Mouse (Mus musculus): ENCODE measurements at regions not wholly inside any gene's neighbourhood (a gene's known extent, or its start where the extent isn't known, plus 50 kb on each side); places are given as distances from the start of the nearest gene placed in this dataset.

DNA sequence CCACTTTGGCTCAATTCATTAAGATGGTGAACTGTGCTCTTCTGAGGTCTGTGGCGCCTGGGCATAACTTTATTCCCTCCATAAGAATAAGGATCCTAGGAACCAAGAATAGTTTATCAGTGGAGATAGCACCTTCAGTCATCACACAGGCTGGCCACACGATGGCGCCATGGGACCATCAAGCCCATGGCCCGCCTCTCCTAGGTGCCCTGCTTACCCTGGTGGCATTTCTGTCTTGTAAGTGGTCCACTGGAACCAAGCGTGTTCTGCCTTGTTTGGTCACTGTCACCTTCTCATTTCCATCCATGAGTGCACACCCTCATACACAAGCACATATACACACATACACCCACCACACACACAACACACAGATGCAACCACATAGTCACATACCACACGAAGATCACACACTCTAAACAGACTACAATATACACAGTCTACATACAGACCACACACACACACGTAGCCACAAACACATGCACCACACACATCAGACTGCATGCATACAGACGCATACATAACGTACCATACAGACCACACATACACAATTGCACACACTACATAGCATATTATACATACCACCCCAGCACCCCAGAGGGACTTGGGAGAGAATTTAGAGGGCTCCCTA is 118.1 kb downstream of the Dhx35 start:
- Histone ChIP-seq H3K9me3 (replicated peaks; ENCODE audit: insufficient read depth, low read length) (no peaks in the 10 kb centered on the region), H3K4me3 (ENCODE audit: control insufficient read depth in 1 of 2, insufficient read depth in 1 of 2, low read depth in 2 of 2, low read length in 2 of 2) (no peak overlapping the region)
- peak; percentile 20 for DNase-seq (ENCODE audit: low read depth, low spot score)

DNA sequence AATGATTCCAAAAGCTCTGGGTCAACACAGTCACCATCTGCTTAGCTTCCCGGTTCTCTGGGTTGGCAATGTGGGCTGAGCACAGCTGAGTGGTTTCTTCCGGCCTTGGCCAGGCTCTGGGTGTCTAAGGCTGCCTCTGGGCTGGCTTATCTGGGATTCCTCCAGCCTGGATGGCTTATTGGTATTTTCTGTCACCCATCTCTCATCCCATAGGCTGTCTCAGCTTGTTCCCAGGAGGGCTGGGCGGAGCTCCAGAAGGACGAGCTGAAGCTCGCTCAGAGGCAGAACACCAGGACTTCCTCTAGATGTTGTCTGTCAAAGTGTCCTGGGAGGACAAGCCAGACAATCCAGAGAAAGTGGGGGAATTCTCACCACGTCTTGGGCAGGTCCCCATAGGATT is 122.8 kb downstream of the Dhx35 start:
- H3K9me3 ChIP-seq (replicated peaks; ENCODE audit: insufficient read depth, low read length), result no peaks in the 10 kb centered on the region
- no peak overlapping the region for H3K9ac ChIP-seq (ENCODE audit: control insufficient read depth, low read depth, low read length, poor library complexity, severe bottlenecking)
- no peak overlapping the region for H3K27ac ChIP-seq (ENCODE audit: control insufficient read depth, low read depth, low read length)
- H3K79me2 ChIP-seq (ENCODE audit: control insufficient read depth, insufficient read depth, low read length, poor library complexity), result no peaks in the 10 kb centered on the region
- no peak for DNase-seq (ENCODE audit: low read depth, low spot score)
- no peak overlapping the region for H3K4me3 ChIP-seq (ENCODE audit: control insufficient read depth in 1 of 2, insufficient read depth in 1 of 2, low read depth in 2 of 2, low read length in 2 of 2)
- TF ChIP-seq JUND (IDR thresholded peaks at IDR 0.05; ENCODE audit: low read depth, low read length) (no peak), RCOR1 (IDR thresholded peaks at IDR 0.05; ENCODE audit: low read depth, low read length) (no peak), GABPA (IDR thresholded peaks at IDR 0.05; ENCODE audit: low read depth, low read length) (no peak), ZMIZ1 (IDR thresholded peaks at IDR 0.05; ENCODE audit: low read depth, low read length) (no peak), SMC3 (IDR thresholded peaks at IDR 0.05; ENCODE audit: low read depth, low read length) (no peak), USF1 (IDR thresholded peaks at IDR 0.05; ENCODE audit: low read depth, low read length) (no peak), CHD2 (IDR thresholded peaks at IDR 0.05; ENCODE audit: low read length) (no peak), MAZ (IDR thresholded peaks at IDR 0.05; ENCODE audit: low read depth, low read length) (no peak), GATA1 (IDR thresholded peaks at IDR 0.05; ENCODE audit: low read depth, low read length) (no peak), NRF1 (IDR thresholded peaks at IDR 0.05; ENCODE audit: insufficient read depth, low read depth, low read length, poor library complexity, severe bottlenecking) (no peak), TCF12 (IDR thresholded peaks at IDR 0.05; ENCODE audit: low read depth, low read length) (no peak)
- H3K36me3 ChIP-seq (ENCODE audit: control insufficient read depth in 1 of 2, insufficient read depth in 2 of 2, low read length in 2 of 2), result no peaks in the 10 kb centered on the region
- no peaks in the 10 kb centered on the region for H3K4me1 ChIP-seq (ENCODE audit: control insufficient read depth in 1 of 2, insufficient read depth in 2 of 2, low read length in 2 of 2)
- H3K27me3 ChIP-seq (ENCODE audit: control insufficient read depth in 1 of 2, insufficient read depth in 2 of 2, low read length in 2 of 2), result no peaks in the 10 kb centered on the region

More for the DNA sequence above, 118.1 kb downstream of the Dhx35 start:
- no peaks in the 10 kb centered on the region for H3K36me3 ChIP-seq (ENCODE audit: control insufficient read depth in 1 of 2, insufficient read depth in 2 of 2, low read length in 2 of 2)
- H3K9ac ChIP-seq (ENCODE audit: control insufficient read depth, low read depth, low read length, poor library complexity, severe bottlenecking), result no peak overlapping the region
- TF ChIP-seq RCOR1 (IDR thresholded peaks at IDR 0.05; ENCODE audit: low read depth, low read length) (no peak), CTCF (IDR thresholded peaks at IDR 0.05 in 2 of 3, conservative IDR thresholded peaks at IDR 0.05 in 1 of 3; ENCODE audit: control insufficient read depth in 1 of 3, insufficient read depth in 1 of 3, low read depth in 2 of 3, low read length in 3 of 3, poor library complexity in 1 of 3, severe bottlenecking in 1 of 3) (peak; percentile 30 to 70 (median 45); a peak in 5 of 6 replicates), EP300 (IDR thresholded peaks at IDR 0.05; ENCODE audit: low read depth in 1 of 2, low read length in 2 of 2) (no peak), SMC3 (IDR thresholded peaks at IDR 0.05; ENCODE audit: low read depth, low read length) (peak; percentile 39; the same call in 1 of the 2 replicates), RAD21 (IDR thresholded peaks at IDR 0.05; ENCODE audit: low read depth, low read length) (peak; percentile 46)
- no peaks in the 10 kb centered on the region for H3K79me2 ChIP-seq (ENCODE audit: control insufficient read depth, insufficient read depth, low read length, poor library complexity)
- no peaks in the 10 kb centered on the region for H3K27me3 ChIP-seq (ENCODE audit: control insufficient read depth in 1 of 2, insufficient read depth in 2 of 2, low read length in 2 of 2)
- no peaks in the 10 kb centered on the region for H3K4me1 ChIP-seq (ENCODE audit: control insufficient read depth in 1 of 2, insufficient read depth in 2 of 2, low read length in 2 of 2)
- no peak overlapping the region for H3K27ac ChIP-seq (ENCODE audit: control insufficient read depth, low read depth, low read length)

DNA sequence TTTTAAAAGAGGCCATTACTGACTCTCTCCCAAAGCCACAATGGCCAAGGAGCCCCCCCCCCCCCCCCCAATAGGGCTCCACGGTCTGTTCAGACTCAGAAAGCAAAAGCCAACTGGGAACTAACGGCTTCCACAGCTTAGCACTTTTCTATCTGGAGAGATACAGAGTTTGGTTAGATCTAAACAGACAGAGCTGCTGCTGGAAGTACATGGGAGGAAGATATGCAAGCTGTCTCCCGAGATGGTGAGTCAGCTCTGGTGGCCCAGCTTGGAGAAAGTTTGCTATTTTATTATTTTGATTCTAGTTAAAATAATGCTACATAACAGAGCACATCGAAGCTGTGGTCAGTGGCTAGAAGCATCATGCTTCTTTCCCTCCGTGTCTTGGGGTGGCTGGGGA is 123.7 kb downstream of the Dhx35 start:
- no peaks in the 10 kb centered on the region for H3K9me3 ChIP-seq (replicated peaks; ENCODE audit: insufficient read depth, low read length)
- H3K9ac ChIP-seq (ENCODE audit: control insufficient read depth, low read depth, low read length, poor library complexity, severe bottlenecking), result no peak overlapping the region
- H3K4me1 ChIP-seq (ENCODE audit: control insufficient read depth in 1 of 2, insufficient read depth in 2 of 2, low read length in 2 of 2), result no peaks in the 10 kb centered on the region
- H3K79me2 ChIP-seq (ENCODE audit: control insufficient read depth, insufficient read depth, low read length, poor library complexity), result no peaks in the 10 kb centered on the region
- H3K27ac ChIP-seq (ENCODE audit: control insufficient read depth, low read depth, low read length), result no peak overlapping the region
- H3K4me3 ChIP-seq (ENCODE audit: control insufficient read depth in 1 of 2, insufficient read depth in 1 of 2, low read depth in 2 of 2, low read length in 2 of 2), result no peak overlapping the region
- DNase-seq (ENCODE audit: low read depth, low spot score), result no peak
- H3K27me3 ChIP-seq (ENCODE audit: control insufficient read depth in 1 of 2, insufficient read depth in 2 of 2, low read length in 2 of 2), result no peaks in the 10 kb centered on the region
- TF ChIP-seq RCOR1 (IDR thresholded peaks at IDR 0.05; ENCODE audit: low read depth, low read length), result no peak
- TF ChIP-seq RAD21 (IDR thresholded peaks at IDR 0.05; ENCODE audit: low read depth, low read length), result no peak
- TF ChIP-seq MXI1 (IDR thresholded peaks at IDR 0.05; ENCODE audit: low read depth, low read length), result no peak
- no peak for TF ChIP-seq POLR2AphosphoS5 (IDR thresholded peaks at IDR 0.05; ENCODE audit: borderline replicate concordance, low read depth, low read length)
- H3K36me3 ChIP-seq (ENCODE audit: control insufficient read depth in 1 of 2, insufficient read depth in 2 of 2, low read length in 2 of 2), result no peaks in the 10 kb centered on the region
